In genomic region chr3:100480251-100481005, GRCm38 (mm10) we compare ENCODE assay signal across 15 mouse cellular contexts. TPM values are rescaled to one million over a fixed set of nuclear protein-coding genes. Genes with fewer than 3 reads are reported as not detected.
DNase-seq lines count a peak whose midpoint lies in the region; ATAC-seq lines count a peak whose summit lies in the region.
"Had no signal": no experiment of that assay in that cellular context is flagged by ENCODE, and none has a peak within 500 bp of the region (broad histone marks: within the 10 kb centered on the region; RNA-seq: fewer than 3 reads in every experiment).

No protein-coding gene starts in this region.

- no peak for ATAC-seq in heart, embryonic 11.5 days (replicated peaks; ENCODE audit: insufficient number of reproducible peaks, low FRiP score, low TSS enrichment)
- ATAC-seq in liver, embryonic 13.5 days (ENCODE audit: low read depth), result no peak
- ATAC-seq: midbrain, embryonic 15.5 days had no signal

- no peaks in the 10 kb centered on the region for H3K9me3 ChIP-seq in heart, embryonic 11.5 days (replicated peaks; ENCODE audit: control insufficient read depth, low read length)
- H3K9me3 ChIP-seq in liver, embryonic 13.5 days (replicated peaks), result no peaks in the 10 kb centered on the region
- H3K9me3 ChIP-seq: embryonic facial prominence, embryonic 10.5 days; kidney, embryonic 15.5 days; midbrain, embryonic 15.5 days had no signal

- H3K4me2 ChIP-seq in heart, embryonic 11.5 days, result peak overlapping the region; percentile 43; the same call in 1 of the 2 replicates
- peak overlapping the region; percentile 81 for H3K4me2 ChIP-seq in liver, embryonic 13.5 days
- H3K4me2 ChIP-seq: kidney, embryonic 15.5 days; midbrain, embryonic 15.5 days had no signal

- H3K27me3 ChIP-seq in heart, embryonic 11.5 days (ENCODE audit: control insufficient read depth, insufficient read depth, low read length), result no peaks in the 10 kb centered on the region
- H3K27me3 ChIP-seq in liver, embryonic 13.5 days, result no peaks in the 10 kb centered on the region
- H3K27me3 ChIP-seq: kidney, embryonic 15.5 days had no signal

- H3K4me1 ChIP-seq in heart, embryonic 11.5 days (ENCODE audit: control insufficient read depth, insufficient read depth, low read length), result peaks cover 6% of the 10 kb centered on the region; the same call in 1 of the 2 replicates
- peaks cover 76% of the 10 kb centered on the region for H3K4me1 ChIP-seq in liver, embryonic 13.5 days (replicated peaks)
- H3K4me1 ChIP-seq: kidney, embryonic 15.5 days had no signal

- no peak for DNase-seq in heart, postnatal 10 days
- DNase-seq in CD4-positive, CD25-positive, alpha-beta regulatory T cell, adult 2 months (ENCODE audit: low read depth, low spot score), result peak; percentile 58
- no peak for DNase-seq in liver, embryonic 13.5 days
- peak; percentile 48 to 56 for DNase-seq in thymus, postnatal 10 days (ENCODE audit: low spot score in 2 of 2)
- DNase-seq in ovary, postnatal 36 days (ENCODE audit: low spot score), result no peak
- no peak for DNase-seq in left cerebral cortex, adult 18-20 months (ENCODE audit: low spot score in 2 of 2)
- DNase-seq in urinary bladder, adult 18-20 months (ENCODE audit: low spot score in 2 of 2), result no peak
- DNase-seq: cerebellum, adult 2 months; gastrocnemius, postnatal 25 days; lung, postnatal 36 days had no signal

- WGBS in heart, embryonic 11.5 days (ENCODE audit: insufficient replicate concordance), result 77% methylated on average over 7 of the region's 7 CpGs
- 61% methylated on average over 7 of the region's 7 CpGs for whole genome bisulfite sequencing in liver, embryonic 13.5 days (ENCODE audit: insufficient replicate concordance)

- H3K9ac ChIP-seq in heart, embryonic 11.5 days (ENCODE audit: low read depth, low read length), result no peak overlapping the region
- H3K9ac ChIP-seq in liver, embryonic 13.5 days, result peak overlapping the region; percentile 99
- H3K9ac ChIP-seq: kidney, embryonic 15.5 days; midbrain, embryonic 15.5 days had no signal

- no peaks in the 10 kb centered on the region for H3K36me3 ChIP-seq in heart, embryonic 11.5 days (ENCODE audit: control insufficient read depth, insufficient read depth, low read length)
- H3K36me3 ChIP-seq in liver, embryonic 13.5 days, result peaks cover 36% of the 10 kb centered on the region
- H3K36me3 ChIP-seq: embryonic facial prominence, embryonic 10.5 days; kidney, embryonic 15.5 days; midbrain, embryonic 15.5 days had no signal

- no peak overlapping the region for H3K27ac ChIP-seq in heart, embryonic 11.5 days (ENCODE audit: low read depth, low read length)
- peak overlapping the region; percentile 100 for H3K27ac ChIP-seq in liver, embryonic 13.5 days
- H3K27ac ChIP-seq: embryonic facial prominence, embryonic 10.5 days; kidney, embryonic 15.5 days; layer of hippocampus, adult 2 months; midbrain, embryonic 15.5 days had no signal

- intact Hi-C loops in heart, postnatal 10 days (cut with DNase I), result loop anchor here (10.0 kb wide), 1 partner anchor 204 kb away; the partner anchor contains the start of gene Man1a2

- H3K4me3 ChIP-seq in heart, embryonic 11.5 days (ENCODE audit: low read depth, low read length), result no peak overlapping the region
- H3K4me3 ChIP-seq in liver, embryonic 13.5 days (replicated peaks), result peak overlapping the region; percentile 55
- H3K4me3 ChIP-seq: embryonic facial prominence, embryonic 10.5 days; kidney, embryonic 15.5 days; layer of hippocampus, adult 2 months; midbrain, embryonic 15.5 days had no signal

RNA-seq across cellular contexts. Expression of gene Tent5c, which starts 8.7 kb away (rescaled TPM):
- polyA plus RNA-seq in heart, embryonic 11.5 days (2014; fragmentation: Nextera tagmentation; extraction: Ambion mirVana), result 7.4 and 8.3 TPM in 2 replicates
- total RNA-seq in heart, postnatal 10 days (2021), result 10 to 100 TPM; 20.8 to 44.2 TPM
- polyA plus RNA-seq in liver, embryonic 13.5 days (2015; fragmentation: Nextera tagmentation; extraction: Ambion mirVana), result 63.7 and 76.5 TPM in 2 replicates
- total RNA-seq in left cerebral cortex, adult 18-20 months (2021), result 1 to 10 TPM; 2.3 to 3.2 TPM

Comparison
In these comparisons a context has a peak if more than half of its experiments do, and no peak if none do; other contexts are left out.
1. DNase-seq: peak in CD4-positive, CD25-positive, alpha-beta regulatory T cell, adult 2 months (single experiment) and thymus, postnatal 10 days (2 of 2); none in heart, postnatal 10 days (0 of 2), liver, embryonic 13.5 days (single experiment), ovary, postnatal 36 days (single experiment), left cerebral cortex, adult 18-20 months (0 of 2) and urinary bladder, adult 18-20 months (0 of 2).
2. RNA of gene Tent5c, which starts 8.7 kb away (total RNA-seq): 20.8 to 44.2 TPM in heart, postnatal 10 days; 2.3 to 3.2 TPM in left cerebral cortex, adult 18-20 months; every median in the first group is over 4 times any median in the second.